Mouse (Mus musculus) forebrain, embryonic 12.5 days (tissue): ENCODE results near the gene Sgce. TPM values are rescaled to one million over a fixed set of nuclear protein-coding genes. Genes with fewer than 3 reads are reported as not detected.
"Not testable (repeated sequence)": the region's sequence is repeated elsewhere in the genome, so short reads cannot be mapped to it uniquely, and the experiment has no call there.

ENCODE experiments used
- ATAC-seq: fragments of 200-750 bp; cut with Nextera tagmentation; 2 replicates; pipeline ENCODE4 v1.8.0; 2017; ENCODE audit warnings: moderate TSS enrichment; ENCODE audit not compliant: low FRiP score
- H3K27ac ChIP-seq: fragments of 300-500 bp; sonication (generic); 2 replicates; pipeline ENCODE4 v1.5.1; 2016; ENCODE audit warnings: mild to moderate bottlenecking
- H3K27me3 ChIP-seq: fragments of 300-500 bp; sonication (generic); 2 replicates; pipeline ENCODE4 v1.6.1; 2016; ENCODE audit warnings: mild to moderate bottlenecking
- H3K36me3 ChIP-seq: fragments of 300-500 bp; sonication (generic); replicated peaks from 2 replicates; pipeline ENCODE4 v1.6.1; 2016; ENCODE audit warnings: mild to moderate bottlenecking
- H3K4me1 ChIP-seq: fragments of 300-500 bp; sonication (generic); 2 replicates; pipeline ENCODE4 v1.6.1; 2016
- H3K4me2 ChIP-seq: fragments of 300-500 bp; sonication (generic); 2 replicates; pipeline ENCODE4 v1.6.1; 2016; ENCODE audit warnings: mild to moderate bottlenecking, moderate library complexity
- H3K4me3 ChIP-seq: fragments of 300-500 bp; sonication (generic); replicated peaks from 2 replicates; pipeline ENCODE4 v1.5.1; 2016; ENCODE audit warnings: mild to moderate bottlenecking
- H3K9ac ChIP-seq: fragments of 300-500 bp; sonication (generic); 2 replicates; pipeline ENCODE4 v1.6.1; 2016; ENCODE audit warnings: mild to moderate bottlenecking
- H3K9me3 ChIP-seq: fragments of 300-500 bp; sonication (generic); 2 replicates; pipeline ENCODE4 v1.6.1; 2016
- WGBS: fragments of 180-500 bp; shearing (Covaris S2); methylation state at CpG from one replicate; pipeline ENCODE4 v1.1.7; 2016; 5-methylcytosine and 5-hydroxymethylcytosine counted together
- polyA plus RNA-seq: library from polyadenylated mRNA; unstranded; fragments of >200 nt; fragmentation: Nextera tagmentation; extraction: Ambion mirVana; gene quantifications from 2 replicates; pipeline ENCODE4 v1.2.1, GENCODE M21; 2016

Gene Sgce
- polyA plus RNA-seq, 1 experiment from 2014 or later = 57.6 TPM

- no peaks in the 10 kb centered on the region for H3K9me3 ChIP-seq
- no peak overlapping the region for H3K27ac ChIP-seq
- H3K4me3 ChIP-seq = no peak overlapping the region
- H3K4me2 ChIP-seq = no peak overlapping the region
- H3K27me3 ChIP-seq = no peaks in the 10 kb centered on the region
- 96% methylated on average over 6 of the region's 6 CpGs for WGBS
- no peak for ATAC-seq
- no peak overlapping the region for H3K9ac ChIP-seq
- H3K36me3 ChIP-seq = no peaks in the 10 kb centered on the region
- peaks cover 8% of the 10 kb centered on the region for H3K4me1 ChIP-seq
These were observed 81.9 kb downstream of the Sgce start for GRCm38 (mm10) chr6:4665154-4665553.

- WGBS = 76% methylated on average over 2 of the region's 2 CpGs
- H3K4me1 ChIP-seq = peaks cover 8% of the 10 kb centered on the region
- no peaks in the 10 kb centered on the region for H3K27me3 ChIP-seq
- no peak overlapping the region for H3K4me3 ChIP-seq
- H3K36me3 ChIP-seq = no peaks in the 10 kb centered on the region
- H3K27ac ChIP-seq = no peak overlapping the region
- H3K9me3 ChIP-seq = no peaks in the 10 kb centered on the region
- H3K4me2 ChIP-seq = no peak overlapping the region
- no peak for ATAC-seq
- no peak overlapping the region for H3K9ac ChIP-seq
These were observed 82.7 kb downstream of the Sgce start for GRCm38 (mm10) chr6:4664313-4664712.

GRCm38 (mm10) chr6:4663516-4663915 is 83.5 kb downstream of the Sgce start:
- H3K4me1 ChIP-seq = peaks cover 8% of the 10 kb centered on the region
- no peak for ATAC-seq

GRCm38 (mm10) chr6:4658861-4659260 is 88.1 kb downstream of the Sgce start:
- no peaks in the 10 kb centered on the region for H3K36me3 ChIP-seq
- WGBS = 89% methylated on average over 13 of the region's 13 CpGs
- ATAC-seq = no peak

More at GRCm38 (mm10) chr6:4663516-4663915, 83.5 kb downstream of the Sgce start:
- H3K27me3 ChIP-seq = no peaks in the 10 kb centered on the region
- no peak overlapping the region for H3K27ac ChIP-seq
- H3K9ac ChIP-seq = no peak overlapping the region
- H3K4me3 ChIP-seq = no peak overlapping the region
- no peaks in the 10 kb centered on the region for H3K9me3 ChIP-seq
- H3K36me3 ChIP-seq = no peaks in the 10 kb centered on the region
- 78% methylated on average over 2 of the region's 2 CpGs for WGBS
- no peak overlapping the region for H3K4me2 ChIP-seq

GRCm38 (mm10) chr6:4655924-4656323 is 91.1 kb downstream of the Sgce start:
- Histone ChIP-seq H3K36me3 (no peaks in the 10 kb centered on the region), H3K27ac (no peak overlapping the region), H3K4me3 (no peak overlapping the region), H3K4me2 (no peak overlapping the region), H3K9me3 (no peaks in the 10 kb centered on the region; the same call in 1 of the 2 replicates), H3K4me1 (peaks cover 6% of the 10 kb centered on the region), H3K9ac (no peak overlapping the region), H3K27me3 (no peaks in the 10 kb centered on the region)
- no peak for ATAC-seq
- WGBS = 97% methylated on average over 4 of the region's 4 CpGs

More at GRCm38 (mm10) chr6:4658861-4659260, 88.1 kb downstream of the Sgce start:
- no peak overlapping the region for H3K27ac ChIP-seq
- H3K4me2 ChIP-seq = no peak overlapping the region
- H3K4me1 ChIP-seq = peaks cover 8% of the 10 kb centered on the region
- H3K9me3 ChIP-seq = no peaks in the 10 kb centered on the region
- no peak overlapping the region for H3K4me3 ChIP-seq
- H3K9ac ChIP-seq = no peak overlapping the region
- H3K27me3 ChIP-seq = no peaks in the 10 kb centered on the region

GRCm38 (mm10) chr6:4655466-4655865 is 91.5 kb downstream of the Sgce start:
- H3K9ac ChIP-seq = no peak overlapping the region
- ATAC-seq = no peak
- no peak overlapping the region for H3K27ac ChIP-seq
- no peak overlapping the region for H3K4me2 ChIP-seq
- H3K9me3 ChIP-seq = no peaks in the 10 kb centered on the region; the same call in 1 of the 2 replicates
- no peaks in the 10 kb centered on the region for H3K36me3 ChIP-seq
- WGBS = 81% methylated on average over 5 of the region's 5 CpGs
- H3K4me3 ChIP-seq = no peak overlapping the region
- no peaks in the 10 kb centered on the region for H3K27me3 ChIP-seq
- H3K4me1 ChIP-seq = 0 out of 2 replicates have a peak, but pooled peaks cover 2% of the 10 kb centered on the region

- H3K4me3 ChIP-seq, H3K36me3 ChIP-seq, H3K27me3 ChIP-seq, ATAC-seq, H3K9ac ChIP-seq, H3K9me3 ChIP-seq, H3K4me2 ChIP-seq, H3K27ac ChIP-seq, H3K4me1 ChIP-seq: not testable (repeated sequence)
- WGBS = 96% methylated on average over 12 of the region's 12 CpGs
These were observed 93.3 kb downstream of the Sgce start for GRCm38 (mm10) chr6:4653741-4654140.

- Histone ChIP-seq H3K9ac (no peak overlapping the region), H3K4me2 (no peak overlapping the region), H3K4me1 (no peaks in the 10 kb centered on the region), H3K27me3 (no peaks in the 10 kb centered on the region), H3K4me3 (no peak overlapping the region), H3K36me3 (no peaks in the 10 kb centered on the region), H3K27ac (no peak overlapping the region), H3K9me3 (no peaks in the 10 kb centered on the region; the same call in 1 of the 2 replicates)
- 85% methylated on average over 8 of the region's 8 CpGs for WGBS
- no peak for ATAC-seq
These were observed 94.3 kb downstream of the Sgce start for GRCm38 (mm10) chr6:4652596-4653134.

- no peak overlapping the region for H3K27ac ChIP-seq
- no peaks in the 10 kb centered on the region for H3K9me3 ChIP-seq
- no peak overlapping the region for H3K4me3 ChIP-seq
- no peak overlapping the region for H3K9ac ChIP-seq
- no peaks in the 10 kb centered on the region for H3K4me1 ChIP-seq
- no peaks in the 10 kb centered on the region for H3K27me3 ChIP-seq
- peaks cover 2% of the 10 kb centered on the region; the same call in 1 of the 2 replicates for H3K36me3 ChIP-seq
- 94% methylated on average over 3 of the region's 3 CpGs for WGBS
- ATAC-seq = no peak
- no peak overlapping the region for H3K4me2 ChIP-seq
These were observed 99.7 kb downstream of the Sgce start for GRCm38 (mm10) chr6:4647351-4647750.

- Histone ChIP-seq H3K4me1 (no peaks in the 10 kb centered on the region), H3K9ac (no peak overlapping the region), H3K4me3 (no peak overlapping the region), H3K9me3 (no peaks in the 10 kb centered on the region), H3K27ac (no peak overlapping the region), H3K4me2 (no peak overlapping the region), H3K27me3 (no peaks in the 10 kb centered on the region), H3K36me3 (peaks cover 14% of the 10 kb centered on the region)
- no peak for ATAC-seq
- 96% methylated on average over 7 of the region's 7 CpGs for WGBS
These were observed 104.9 kb downstream of the Sgce start for GRCm38 (mm10) chr6:4642068-4642467.

- Histone ChIP-seq H3K27me3 (no peaks in the 10 kb centered on the region), H3K4me1 (peaks cover 8% of the 10 kb centered on the region; the same call in 1 of the 2 replicates), H3K27ac (no peak overlapping the region), H3K9ac (no peak overlapping the region), H3K4me2 (no peak overlapping the region), H3K4me3 (no peak overlapping the region), H3K9me3 (no peaks in the 10 kb centered on the region), H3K36me3 (peaks cover 4% of the 10 kb centered on the region; the same call in 1 of the 2 replicates)
- 81% methylated on average over 1 of the region's 1 CpGs for WGBS
- no peak for ATAC-seq
These were observed 112.2 kb downstream of the Sgce start for GRCm38 (mm10) chr6:4634804-4635203.

GRCm38 (mm10) chr6:4633189-4633588 is 113.8 kb downstream of the Sgce start:
- H3K36me3 ChIP-seq = peaks cover 4% of the 10 kb centered on the region; the same call in 1 of the 2 replicates
- peaks cover 8% of the 10 kb centered on the region; the same call in 1 of the 2 replicates for H3K4me1 ChIP-seq
- no peaks in the 10 kb centered on the region for H3K9me3 ChIP-seq
- no peaks in the 10 kb centered on the region for H3K27me3 ChIP-seq
- WGBS = 14% methylated on average over 4 of the region's 4 CpGs
- H3K9ac ChIP-seq = no peak overlapping the region
- no peak overlapping the region for H3K4me3 ChIP-seq
- no peak overlapping the region for H3K4me2 ChIP-seq
- no peak overlapping the region for H3K27ac ChIP-seq
- peak; percentile 78 for ATAC-seq

GRCm38 (mm10) chr6:4631464-4631863 is 115.5 kb downstream of the Sgce start:
- WGBS = 54% methylated on average over 3 of the region's 3 CpGs
- Histone ChIP-seq H3K4me1 (peaks cover 8% of the 10 kb centered on the region; the same call in 1 of the 2 replicates), H3K9me3 (no peaks in the 10 kb centered on the region), H3K4me2 (no peak overlapping the region), H3K4me3 (no peak overlapping the region), H3K9ac (no peak overlapping the region), H3K27ac (no peak overlapping the region), H3K27me3 (no peaks in the 10 kb centered on the region), H3K36me3 (no peaks in the 10 kb centered on the region; the same call in 1 of the 2 replicates)
- ATAC-seq = no peak
